In the genomic region with DNA sequence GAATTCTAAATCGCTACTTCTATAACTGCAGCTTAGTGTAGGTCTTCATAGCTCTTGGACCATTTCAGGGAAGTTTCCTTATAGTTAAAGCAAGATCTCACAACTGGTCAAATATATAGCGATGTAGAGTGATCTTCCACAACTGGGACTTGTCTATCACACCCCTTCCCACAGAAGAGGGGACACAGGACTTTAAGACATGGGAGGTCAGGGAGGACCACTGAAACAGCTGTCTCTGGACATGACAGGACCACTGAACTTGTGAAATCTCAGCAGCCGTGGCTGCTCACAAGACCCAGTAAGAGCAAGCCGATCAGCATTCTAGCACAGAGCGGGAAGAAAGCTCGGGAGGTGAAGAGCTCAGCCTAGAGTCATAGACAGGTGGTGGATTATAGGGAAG, we compare ENCODE assay signal across 16 mouse cellular contexts.
A peak's percentile ranks its signal among the peaks of the same experiment; 100 is the strongest.
DNase-seq lines count a peak whose midpoint lies in the region; ATAC-seq lines count a peak whose summit lies in the region.
"Had no signal": no experiment of that assay in that cellular context is flagged by ENCODE, and none has a peak within 500 bp of the region (broad histone marks: within the 10 kb centered on the region; RNA-seq: fewer than 3 reads in every experiment).

No protein-coding gene starts in this region.

- WGBS in lung, embryonic 15.5 days, result 66% methylated on average over 6 of the region's 6 CpGs
- 92% methylated on average over 6 of the region's 6 CpGs for WGBS in forebrain, embryonic 16.5 days
- 84% methylated on average over 6 of the region's 6 CpGs for WGBS in hindbrain, embryonic 15.5 days

- H3K9ac ChIP-seq in lung, embryonic 15.5 days, result no peak overlapping the region
- H3K9ac ChIP-seq in forebrain, embryonic 16.5 days (replicated peaks; ENCODE audit: low read depth, low read length), result no peak overlapping the region
- H3K9ac ChIP-seq in hindbrain, embryonic 15.5 days, result no peak overlapping the region
- H3K9ac ChIP-seq: heart, embryonic 12.5 days; intestine, embryonic 15.5 days had no signal

- peaks cover 19% of the 10 kb centered on the region for H3K4me1 ChIP-seq in lung, embryonic 15.5 days
- H3K4me1 ChIP-seq in forebrain, embryonic 16.5 days (replicated peaks; ENCODE audit: control insufficient read depth, insufficient read depth, low read length), result peaks cover 25% of the 10 kb centered on the region
- peaks cover 34% of the 10 kb centered on the region for H3K4me1 ChIP-seq in hindbrain, embryonic 15.5 days (replicated peaks)
- H3K4me1 ChIP-seq: intestine, embryonic 15.5 days had no signal

- H3K4me2 ChIP-seq in lung, embryonic 15.5 days, result no peak overlapping the region
- no peak overlapping the region for H3K4me2 ChIP-seq in forebrain, embryonic 16.5 days (ENCODE audit: low read length)
- no peak overlapping the region for H3K4me2 ChIP-seq in hindbrain, embryonic 15.5 days
- H3K4me2 ChIP-seq: heart, embryonic 12.5 days; intestine, embryonic 15.5 days; liver, embryonic 11.5 days had no signal

- H3K36me3 ChIP-seq in lung, embryonic 15.5 days, result no peaks in the 10 kb centered on the region
- no peaks in the 10 kb centered on the region for H3K36me3 ChIP-seq in forebrain, embryonic 16.5 days (ENCODE audit: control insufficient read depth, insufficient read depth)
- no peaks in the 10 kb centered on the region for H3K36me3 ChIP-seq in hindbrain, embryonic 15.5 days
- H3K36me3 ChIP-seq: heart, embryonic 12.5 days; intestine, embryonic 15.5 days had no signal

- no peak overlapping the region for H3K27ac ChIP-seq in lung, embryonic 15.5 days
- H3K27ac ChIP-seq in forebrain, embryonic 16.5 days (ENCODE audit: low read length), result peak overlapping the region; percentile 33
- H3K27ac ChIP-seq in hindbrain, embryonic 15.5 days (replicated peaks), result peak overlapping the region; percentile 75
- H3K27ac ChIP-seq: intestine, embryonic 15.5 days; left cerebral cortex, adult 2 months had no signal

- peak; percentile 67; the same call in 1 of the 2 replicates for ATAC-seq in lung, embryonic 15.5 days (ENCODE audit: borderline replicate concordance, extremely low read depth, low FRiP score, low TSS enrichment)
- ATAC-seq in forebrain, embryonic 16.5 days, result no peak
- no peak for ATAC-seq in hindbrain, embryonic 15.5 days (ENCODE audit: low FRiP score, low read depth)
- ATAC-seq: intestine, embryonic 15.5 days had no signal

- H3K4me3 ChIP-seq in lung, embryonic 15.5 days, result no peak overlapping the region
- no peak overlapping the region for H3K4me3 ChIP-seq in forebrain, embryonic 16.5 days (replicated peaks; ENCODE audit: low read length)
- H3K4me3 ChIP-seq in hindbrain, embryonic 15.5 days, result no peak overlapping the region
- H3K4me3 ChIP-seq: heart, embryonic 12.5 days; intestine, embryonic 15.5 days; left cerebral cortex, adult 2 months; megakaryocyte, embryonic 14.5 days had no signal

- intact Hi-C loops in heart, postnatal 14 days (cut with DNase I), result no loop called here

- H3K27me3 ChIP-seq in lung, embryonic 15.5 days, result no peaks in the 10 kb centered on the region
- H3K27me3 ChIP-seq in forebrain, embryonic 16.5 days (replicated peaks; ENCODE audit: control insufficient read depth, insufficient read depth, low read length), result no peaks in the 10 kb centered on the region
- no peaks in the 10 kb centered on the region for H3K27me3 ChIP-seq in hindbrain, embryonic 15.5 days
- H3K27me3 ChIP-seq: heart, embryonic 12.5 days; intestine, embryonic 15.5 days had no signal

- H3K9me3 ChIP-seq in lung, embryonic 15.5 days, result no peaks in the 10 kb centered on the region
- H3K9me3 ChIP-seq in forebrain, embryonic 16.5 days (ENCODE audit: control insufficient read depth, low read length), result no peaks in the 10 kb centered on the region
- H3K9me3 ChIP-seq in hindbrain, embryonic 15.5 days, result no peaks in the 10 kb centered on the region
- H3K9me3 ChIP-seq: heart, embryonic 12.5 days; intestine, embryonic 15.5 days; megakaryocyte, embryonic 14.5 days had no signal

- DNase-seq in heart, adult 11 months, result peak; percentile 58
- DNase-seq in heart, postnatal 14 days, result no peak
- no peak for DNase-seq in lung, postnatal 25 days (ENCODE audit: low spot score)
- DNase-seq in B cell, adult 2 months, result no peak
- DNase-seq: embryo, embryonic 11 days; kidney, adult 9 months; kidney, postnatal 25 days; thymus, adult 2 months had no signal
